Mouse (Mus musculus): ENCODE measurements around the gene Pla1a. TPM values are rescaled to one million over a fixed set of nuclear protein-coding genes. Genes with fewer than 3 reads are reported as not detected.
A peak's percentile ranks its signal among the peaks of the same experiment; 100 is the strongest.
"Not testable (repeated sequence)": the region's sequence is repeated elsewhere in the genome, so short reads cannot be mapped to it uniquely, and the experiment has no call there.

Gene Pla1a
- polyA plus RNA-seq, 3 experiments from 2014 or later = 0.30 TPM; not detected in 2

DNA sequence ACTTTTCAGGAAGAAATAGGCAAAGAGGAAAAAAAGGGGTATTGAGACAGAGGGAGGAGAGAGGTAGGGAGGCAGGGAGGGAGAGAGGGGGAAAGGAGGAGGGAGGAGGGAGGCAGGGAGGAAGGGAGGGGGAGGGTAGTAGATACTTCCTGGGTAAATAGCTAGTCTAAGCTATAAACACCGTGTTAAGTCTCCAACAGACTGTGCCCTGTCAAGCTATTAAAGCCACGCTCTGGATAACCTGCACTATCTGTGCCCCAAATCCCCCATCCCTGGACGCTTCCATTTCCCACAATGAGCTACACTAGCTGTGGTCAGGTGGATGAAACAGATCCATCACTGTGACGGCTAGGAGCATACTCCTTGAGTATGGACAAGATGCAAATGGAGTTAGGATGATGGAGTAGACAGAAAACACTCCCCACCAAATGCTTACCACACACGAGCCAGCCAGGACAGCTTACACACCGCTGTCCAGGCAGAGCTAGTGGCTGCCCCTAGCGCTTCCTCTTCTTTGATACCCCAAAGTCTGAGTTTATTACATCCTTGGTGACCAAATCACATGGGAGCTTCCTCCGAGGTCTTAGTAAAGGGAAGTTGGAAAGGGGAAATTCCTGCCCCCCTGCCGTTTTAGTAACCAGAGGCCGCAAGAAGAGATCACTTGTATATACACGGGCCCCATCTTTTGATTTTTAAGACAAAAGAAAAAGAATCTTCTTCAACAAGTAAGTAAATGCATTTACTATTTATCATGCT, 24.0 kb upstream of the Pla1a start:
- no peak for ATAC-seq

DNA sequence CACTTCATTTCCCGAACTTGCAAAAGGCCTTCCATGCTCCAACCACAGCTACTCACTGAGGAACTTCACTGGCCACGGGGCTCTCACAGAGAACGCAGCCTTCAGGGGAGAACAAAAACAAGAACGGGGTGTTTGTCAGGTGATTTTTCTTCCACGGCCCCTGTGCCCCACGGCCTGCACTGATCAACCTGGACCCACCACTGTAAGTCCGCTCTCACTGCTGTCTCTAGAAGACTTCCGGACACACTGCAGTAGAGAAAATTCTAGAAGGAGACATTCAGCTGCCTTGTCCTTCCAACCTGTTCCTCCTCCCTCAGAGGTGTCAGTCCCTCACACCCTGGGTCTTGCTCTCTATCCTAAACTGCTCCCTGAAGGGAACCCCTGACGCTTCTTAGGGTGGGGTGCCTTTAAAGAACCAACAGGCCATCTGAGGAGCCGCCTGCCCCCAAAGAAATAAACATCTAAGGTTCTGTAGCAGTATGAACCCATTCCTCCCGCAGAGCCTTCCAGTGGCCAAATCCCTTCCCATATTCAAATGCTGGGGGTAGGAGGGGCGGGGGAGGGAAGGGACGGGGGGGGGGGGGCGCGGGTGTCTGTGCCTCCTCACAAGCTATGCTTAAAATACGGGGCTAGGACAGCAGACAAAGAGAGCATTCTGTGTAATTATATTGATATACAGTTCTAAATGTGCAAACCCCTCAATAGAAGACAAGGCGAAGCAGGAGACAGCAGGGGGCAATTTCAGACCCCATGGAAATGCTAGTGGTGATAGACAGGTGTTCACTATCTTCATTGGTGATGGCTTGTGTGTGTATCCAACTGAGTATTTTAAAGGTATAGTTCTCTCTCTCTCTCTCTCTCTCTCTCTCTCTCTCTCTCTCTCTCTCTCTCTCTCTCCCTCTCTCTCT, 22.8 kb upstream of the Pla1a start, which contains the start of gene Cd80:
Gene Cd80 (plus strand): TSS at position 51 of the 908 bp plus-strand sequence.
- ATAC-seq = no peak

- no peak for ATAC-seq
Observed at GRCm38 (mm10) chr16:38454533-38455254, 21.7 kb upstream of the Pla1a start.

DNA sequence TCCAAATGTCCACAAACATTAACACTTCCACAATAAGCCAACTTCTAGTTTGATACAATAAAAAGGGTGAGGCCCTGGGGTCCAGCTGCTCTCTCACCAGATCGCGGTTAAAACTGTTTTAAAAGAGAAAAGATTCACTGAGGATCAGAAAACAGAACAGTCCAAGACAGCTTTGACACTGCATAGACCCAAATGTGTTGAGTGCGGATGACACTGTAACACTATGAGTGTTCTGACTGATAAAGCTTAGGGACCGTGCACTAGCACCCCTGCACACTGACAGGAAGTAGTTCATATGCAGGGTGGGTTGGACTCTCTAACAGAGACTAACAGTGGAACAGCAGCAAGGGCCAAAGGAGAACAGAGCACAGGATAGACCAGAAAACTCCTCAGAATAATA, 21.0 kb upstream of the Pla1a start:
- ATAC-seq = no peak

DNA sequence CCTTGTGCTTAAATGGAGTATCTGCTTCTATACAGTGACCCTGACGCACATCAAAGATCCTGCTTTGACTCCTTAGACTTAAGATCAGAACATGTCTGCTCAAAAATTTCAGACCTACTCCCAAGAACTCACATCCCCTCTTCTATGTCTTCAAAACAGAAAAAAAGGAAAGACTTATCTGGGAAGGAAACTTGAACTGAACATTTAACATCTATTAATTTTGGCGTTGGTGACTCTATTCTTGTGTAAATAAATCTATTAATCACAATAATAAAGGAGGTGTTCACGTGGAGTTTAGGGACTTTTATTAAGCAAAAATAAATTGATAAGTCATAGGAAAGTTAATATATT, 20.2 kb upstream of the Pla1a start:
- no peak for ATAC-seq

- ATAC-seq = peak; percentile 92
Observed at GRCm38 (mm10) chr16:38452442-38453202, 19.7 kb upstream of the Pla1a start, which contains the start of gene Adprh. Adprh (minus strand) TSS chr16:38452703.

DNA sequence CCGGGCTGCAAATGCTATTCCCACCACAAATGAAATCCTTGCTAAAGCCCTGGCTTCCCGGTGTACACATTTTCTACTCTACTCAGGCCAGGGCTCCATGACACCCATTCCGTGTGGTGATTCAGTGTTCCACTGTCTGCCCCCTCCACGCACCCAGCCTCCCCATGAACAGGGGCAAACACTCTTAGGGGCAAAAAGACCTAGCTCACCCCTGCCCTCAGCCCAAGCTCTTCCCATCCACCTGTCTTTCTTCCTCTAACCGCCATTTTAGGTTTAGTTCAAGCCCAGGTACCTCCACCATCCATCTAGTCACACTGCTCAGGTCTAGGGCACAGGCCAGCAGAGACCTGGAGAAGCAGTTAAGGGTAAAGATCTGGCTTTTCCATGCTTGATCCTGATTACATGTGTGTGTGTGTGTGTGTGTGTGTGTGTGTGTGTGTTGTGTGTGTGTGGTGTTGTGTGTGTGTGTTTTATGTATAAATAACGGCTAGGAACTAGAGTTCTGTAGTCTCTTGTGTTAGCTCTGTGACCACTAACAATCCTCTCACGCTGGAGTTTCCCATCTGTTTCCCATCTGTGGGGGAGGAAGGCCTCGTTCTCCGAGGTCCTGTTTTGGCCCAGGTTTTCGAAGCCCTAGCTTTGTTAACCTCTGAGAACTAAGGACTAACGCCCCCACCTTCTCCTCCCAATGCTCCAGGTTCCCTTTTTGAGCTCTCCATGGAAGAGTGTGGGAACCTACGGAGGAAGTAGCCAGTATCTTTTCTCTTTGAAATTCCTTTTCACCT, 18.7 kb upstream of the Pla1a start:
- no peak for ATAC-seq

GRCm38 (mm10) chr16:38450707-38451106, 17.8 kb upstream of the Pla1a start:
- ATAC-seq = no peak

DNA sequence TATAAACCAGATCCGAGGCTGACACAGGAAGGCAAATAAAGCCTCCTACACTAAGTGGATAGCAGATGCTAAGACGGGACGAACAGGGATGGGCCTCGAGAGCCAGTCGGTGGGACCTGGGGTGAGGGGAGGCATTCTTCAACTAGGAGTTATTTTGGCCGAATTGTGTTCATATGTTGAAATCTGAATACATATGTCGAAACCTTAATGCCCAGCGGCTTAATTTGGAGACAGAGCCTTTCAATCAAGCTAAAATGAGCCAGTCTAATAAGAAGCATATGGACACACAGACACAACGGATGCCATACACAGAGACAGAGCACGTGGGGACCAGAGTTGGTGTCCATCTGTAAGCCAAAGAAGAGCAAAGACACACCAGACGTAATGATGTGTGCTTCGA, 15.5 kb upstream of the Pla1a start:
- ATAC-seq = no peak

GRCm38 (mm10) chr16:38447366-38447765, 14.4 kb upstream of the Pla1a start:
- ATAC-seq = no peak

GRCm38 (mm10) chr16:38446141-38446540, 13.2 kb upstream of the Pla1a start:
- ATAC-seq = not testable (repeated sequence)

DNA sequence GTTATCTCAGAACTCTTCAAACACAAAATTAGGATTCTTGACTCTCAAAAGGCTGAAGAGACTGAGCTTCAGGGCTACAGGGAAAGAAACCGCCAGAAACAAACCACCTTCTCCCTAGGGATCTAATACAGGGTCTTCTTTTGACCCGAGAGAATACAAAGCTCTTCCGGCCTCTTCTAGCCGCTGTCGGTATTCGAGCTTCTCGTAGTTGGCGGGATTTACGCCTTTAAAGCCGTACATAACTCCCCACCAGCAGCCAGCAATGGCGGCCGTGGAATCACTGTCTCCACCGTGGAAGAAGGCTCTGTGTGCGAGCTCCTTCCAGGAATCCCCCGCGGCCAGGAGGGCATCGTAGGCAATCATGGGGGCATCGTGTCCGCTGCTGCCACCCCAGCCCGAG, 12.6 kb upstream of the Pla1a start:
- ATAC-seq = no peak

DNA sequence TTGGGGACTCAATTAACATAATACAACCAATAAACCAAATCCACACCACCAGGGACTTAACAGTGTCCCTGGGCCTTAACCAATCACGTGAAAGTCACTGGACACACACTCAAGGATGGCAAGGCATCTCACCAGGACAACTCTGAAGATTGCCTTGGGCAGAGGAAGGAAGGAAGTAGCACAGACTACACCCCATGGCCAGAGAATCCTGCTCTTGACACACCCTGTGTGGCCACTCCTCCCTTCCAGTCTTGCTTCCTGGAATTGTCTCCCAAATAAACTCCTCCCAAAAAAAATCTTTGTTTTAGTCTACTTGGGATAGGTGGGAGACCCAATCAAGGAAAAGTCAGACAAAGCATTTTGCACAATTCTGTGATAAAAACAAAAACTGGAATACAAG, 12.1 kb upstream of the Pla1a start:
- ATAC-seq = no peak

- no peak for ATAC-seq
Observed at GRCm38 (mm10) chr16:38443721-38444464, 10.9 kb upstream of the Pla1a start.

GRCm38 (mm10) chr16:38442216-38442615, 9.3 kb upstream of the Pla1a start:
- no peak for ATAC-seq

GRCm38 (mm10) chr16:38441611-38442010, 8.7 kb upstream of the Pla1a start:
- ATAC-seq = no peak

DNA sequence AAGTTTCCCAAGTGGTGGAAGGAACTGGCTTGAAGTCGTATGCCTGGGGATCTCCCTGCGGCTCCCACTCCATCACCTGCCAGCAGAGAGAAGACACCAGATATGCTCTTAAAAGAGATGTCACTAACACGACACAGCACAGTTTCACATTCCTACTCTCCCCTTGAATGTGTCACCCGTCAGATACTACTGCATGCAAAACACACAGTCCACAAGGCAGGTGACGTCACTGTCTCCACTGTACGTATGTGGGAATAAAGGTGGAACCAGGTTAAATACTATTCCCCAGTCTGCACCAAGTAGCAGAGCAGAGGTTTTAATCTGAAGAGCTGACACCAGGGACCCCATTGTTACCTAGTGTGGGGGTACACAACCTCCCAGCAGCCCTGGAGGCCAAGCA, 7.5 kb upstream of the Pla1a start:
- ATAC-seq = no peak

DNA sequence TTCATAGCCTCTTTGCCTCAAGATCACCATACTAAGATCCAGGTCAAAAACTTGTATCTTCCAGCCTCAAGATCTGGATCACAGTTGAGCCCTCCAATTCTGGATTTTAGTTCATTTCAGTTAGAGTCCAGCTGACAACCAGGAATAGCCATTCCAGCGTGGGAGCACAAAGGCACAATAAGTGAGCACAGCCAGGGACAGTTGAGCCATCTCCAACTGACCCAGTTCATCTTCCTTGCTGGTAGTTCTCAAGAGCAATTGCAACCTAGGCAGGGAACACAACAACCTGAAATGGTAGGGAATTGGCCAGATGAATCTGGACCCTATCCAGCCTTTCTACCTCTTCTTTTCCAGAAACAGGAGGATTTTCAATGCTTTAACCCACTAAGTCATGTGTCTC, 6.2 kb upstream of the Pla1a start:
- ATAC-seq = no peak

GRCm38 (mm10) chr16:38434295-38434795, 1.4 kb upstream of the Pla1a start:
- ATAC-seq = no peak

GRCm38 (mm10) chr16:38433514-38433913, 569 bp upstream of the Pla1a start:
- no peak for ATAC-seq

All from inflammation-experienced regulatory T-cells, adult 6 months (primary cell).